ENCODE assay signal across 9 mouse cellular contexts in the genomic region with DNA sequence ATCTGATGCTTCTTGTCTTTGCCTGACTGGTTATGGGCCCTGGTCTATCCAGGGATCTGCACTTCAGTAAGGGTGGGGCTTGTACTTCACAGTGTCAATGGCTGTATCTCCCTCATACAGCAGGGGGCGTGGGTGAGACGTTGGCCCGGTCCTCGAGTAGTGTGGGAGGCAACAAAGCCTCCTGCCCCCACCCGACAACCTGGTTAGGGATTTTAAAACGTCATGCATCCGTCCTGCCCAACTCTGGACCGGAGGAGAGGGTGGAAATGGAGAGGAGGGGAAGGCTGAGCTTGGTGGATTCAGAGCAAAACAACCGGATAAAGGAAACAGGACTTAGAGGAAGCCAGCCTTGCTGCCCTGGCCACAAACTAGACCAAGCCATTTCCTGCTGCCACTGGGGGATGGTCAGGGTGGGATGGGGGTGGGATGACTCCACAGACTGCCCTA. TPM values are rescaled to one million over a fixed set of nuclear protein-coding genes. Genes with fewer than 3 reads are reported as not detected.
DNase-seq lines count a peak whose midpoint lies in the region; ATAC-seq and TF ChIP-seq lines count a peak whose summit lies in the region.
"Had no signal": no experiment of that assay in that cellular context is flagged by ENCODE, and none has a peak within 500 bp of the region (broad histone marks: within the 10 kb centered on the region; RNA-seq: fewer than 3 reads in every experiment).

No protein-coding gene starts in this region.

- peaks cover 10% of the 10 kb centered on the region for H3K36me3 ChIP-seq in ES-Bruce4 (ENCODE audit: control insufficient read depth, insufficient read depth, low read length, poor library complexity, severe bottlenecking)
- H3K36me3 ChIP-seq in forebrain, embryonic 15.5 days = peaks cover 29% of the 10 kb centered on the region
- peaks cover 19% of the 10 kb centered on the region for H3K36me3 ChIP-seq in neural tube, embryonic 14.5 days (ENCODE audit: control insufficient read depth, insufficient read depth, low read length)

- TF ChIP-seq EP300 in ES-Bruce4 (IDR thresholded peaks at IDR 0.05; ENCODE audit: insufficient read depth, low read depth, low read length) = no peak

- intact Hi-C loops in heart, postnatal 14 days (cut with DNase I) = loop anchor here (1.0 to 5.0 kb wide), 2 partner anchors 19 to 37 kb away; no protein-coding TSS in a partner anchor

- DNase-seq in heart, postnatal 14 days = peak; percentile 90 to 91
- peak; percentile 90 for DNase-seq in layer of hippocampus, adult 11-12 months (ENCODE audit: low spot score)
- DNase-seq in lung, adult 18-20 months = peak; percentile 92 to 94
- DNase-seq in testis, postnatal 14 days (ENCODE audit: low spot score) = peak; percentile 65

- H3K27me3 ChIP-seq in ES-Bruce4 (ENCODE audit: control insufficient read depth, insufficient read depth, low read length, poor library complexity, severe bottlenecking) = no peaks in the 10 kb centered on the region
- H3K27me3 ChIP-seq in forebrain, embryonic 15.5 days = no peaks in the 10 kb centered on the region
- no peaks in the 10 kb centered on the region for H3K27me3 ChIP-seq in neural tube, embryonic 14.5 days (ENCODE audit: control insufficient read depth, insufficient read depth, low read length)

- H3K4me2 ChIP-seq in forebrain, embryonic 15.5 days (replicated peaks) = no peak overlapping the region
- H3K4me2 ChIP-seq in neural tube, embryonic 14.5 days (ENCODE audit: low read depth, low read length) = no peak overlapping the region

- peaks cover 3% of the 10 kb centered on the region for H3K4me1 ChIP-seq in ES-Bruce4 (ENCODE audit: control insufficient read depth, insufficient read depth, low read length)
- H3K4me1 ChIP-seq in forebrain, embryonic 15.5 days = peaks cover 4% of the 10 kb centered on the region
- H3K4me1 ChIP-seq in neural tube, embryonic 14.5 days (ENCODE audit: control insufficient read depth, insufficient read depth, low read length) = no peaks in the 10 kb centered on the region

- H3K4me3 ChIP-seq in ES-Bruce4 (ENCODE audit: low read depth, low read length) = no peak overlapping the region
- H3K4me3 ChIP-seq in forebrain, embryonic 15.5 days = no peak overlapping the region
- no peak overlapping the region for H3K4me3 ChIP-seq in neural tube, embryonic 14.5 days (ENCODE audit: low read depth, low read length)

- TF ChIP-seq CTCF in ES-Bruce4 (IDR thresholded peaks at IDR 0.05; ENCODE audit: low read depth, low read length) = peak; percentile 87

- no peaks in the 10 kb centered on the region for H3K9me3 ChIP-seq in ES-Bruce4 (replicated peaks; ENCODE audit: control insufficient read depth, insufficient read depth, low read length, poor library complexity, severe bottlenecking)
- H3K9me3 ChIP-seq in forebrain, embryonic 15.5 days = no peaks in the 10 kb centered on the region
- no peaks in the 10 kb centered on the region for H3K9me3 ChIP-seq in neural tube, embryonic 14.5 days (ENCODE audit: control insufficient read depth, low read length)

- no peak overlapping the region for H3K27ac ChIP-seq in ES-Bruce4 (ENCODE audit: insufficient read depth, low read length)
- H3K27ac ChIP-seq in forebrain, embryonic 15.5 days (replicated peaks) = no peak overlapping the region
- no peak overlapping the region for H3K27ac ChIP-seq in neural tube, embryonic 14.5 days (ENCODE audit: low read depth, low read length)

- no peak for TF ChIP-seq POLR2A in ES-Bruce4 (IDR thresholded peaks at IDR 0.05; ENCODE audit: insufficient read depth, low read length)

- ATAC-seq in cerebellum, adult (ENCODE audit: insufficient number of reproducible peaks, low FRiP score, low TSS enrichment) = peak; percentile 72
- ATAC-seq in forebrain, embryonic 15.5 days (replicated peaks) = peak; percentile 86
- peak; percentile 60; the same call in 1 of the 2 replicates for ATAC-seq in neural tube, embryonic 14.5 days (ENCODE audit: low read depth)

- WGBS in forebrain, embryonic 15.5 days = 9% methylated on average over 9 of the region's 9 CpGs
- WGBS in neural tube, embryonic 14.5 days = 11% methylated on average over 9 of the region's 9 CpGs

- no peak overlapping the region for H3K9ac ChIP-seq in ES-Bruce4 (ENCODE audit: low read depth, poor library complexity, severe bottlenecking)
- H3K9ac ChIP-seq in forebrain, embryonic 15.5 days (replicated peaks) = no peak overlapping the region
- H3K9ac ChIP-seq in neural tube, embryonic 14.5 days (replicated peaks; ENCODE audit: low read depth, low read length) = no peak overlapping the region

RNA-seq across cellular contexts. Expression of a gene that starts 2.8 kb away (rescaled TPM):
- 1.2 and 1.6 TPM in 2 replicates for polyA plus RNA-seq in ES-Bruce4 (2011; ENCODE audit: insufficient read depth, insufficient read length, low read depth, missing spikeins)
- polyA plus RNA-seq in forebrain, embryonic 15.5 days (2015; fragmentation: Nextera tagmentation; extraction: Ambion mirVana) = 0.26 TPM in 1 of 2 replicates, not detected in the other
- not detected for total RNA-seq in heart, postnatal 14 days (2021)
- polyA plus RNA-seq in neural tube, embryonic 14.5 days (2014; fragmentation: Nextera tagmentation; extraction: Ambion mirVana) = not detected in 2 replicates
- polyA plus RNA-seq: gonadal fat pad, adult 2 months had no signal

RNA-seq across cellular contexts. Expression of a gene that starts 11.8 kb away (rescaled TPM):
- 0.49 and 0.68 TPM in 2 replicates for polyA plus RNA-seq in ES-Bruce4 (2011; ENCODE audit: insufficient read depth, insufficient read length, low read depth, missing spikeins)
- polyA plus RNA-seq in forebrain, embryonic 15.5 days (2015; fragmentation: Nextera tagmentation; extraction: Ambion mirVana) = 12.9 and 14.7 TPM in 2 replicates
- total RNA-seq in heart, postnatal 14 days (2021) = 10 to 100 TPM; 73.4 to 77.1 TPM
- polyA plus RNA-seq in neural tube, embryonic 14.5 days (2014; fragmentation: Nextera tagmentation; extraction: Ambion mirVana) = 12.7 and 17.0 TPM in 2 replicates

RNA-seq across cellular contexts. Expression of a gene that starts 20.5 kb away (rescaled TPM):
- polyA plus RNA-seq in ES-Bruce4 (2011; ENCODE audit: insufficient read depth, insufficient read length, low read depth, missing spikeins) = 13.0 and 15.3 TPM in 2 replicates
- polyA plus RNA-seq in forebrain, embryonic 15.5 days (2015; fragmentation: Nextera tagmentation; extraction: Ambion mirVana) = 44.8 and 51.4 TPM in 2 replicates
- 1 to 10 TPM; 6.4 to 8.7 TPM for total RNA-seq in heart, postnatal 14 days (2021)
- 49.6 and 54.8 TPM in 2 replicates for polyA plus RNA-seq in neural tube, embryonic 14.5 days (2014; fragmentation: Nextera tagmentation; extraction: Ambion mirVana)

RNA-seq across cellular contexts. Expression of a gene that starts 34.1 kb away (rescaled TPM):
- polyA plus RNA-seq in ES-Bruce4 (2011; ENCODE audit: insufficient read depth, insufficient read length, low read depth, missing spikeins) = 36.3 and 46.5 TPM in 2 replicates
- polyA plus RNA-seq in forebrain, embryonic 15.5 days (2015; fragmentation: Nextera tagmentation; extraction: Ambion mirVana) = 49.1 and 49.7 TPM in 2 replicates
- 1 to 10 TPM; 7.2 to 8.1 TPM for total RNA-seq in heart, postnatal 14 days (2021)
- polyA plus RNA-seq in neural tube, embryonic 14.5 days (2014; fragmentation: Nextera tagmentation; extraction: Ambion mirVana) = 53.6 and 66.3 TPM in 2 replicates

RNA-seq across cellular contexts. Expression of a gene that starts 38.6 kb away (rescaled TPM):
- not detected in 2 replicates for polyA plus RNA-seq in ES-Bruce4 (2011; ENCODE audit: insufficient read depth, insufficient read length, low read depth, missing spikeins)
- not detected in 2 replicates for polyA plus RNA-seq in forebrain, embryonic 15.5 days (2015; fragmentation: Nextera tagmentation; extraction: Ambion mirVana)
- total RNA-seq in heart, postnatal 14 days (2021) = not detected
- polyA plus RNA-seq in neural tube, embryonic 14.5 days (2014; fragmentation: Nextera tagmentation; extraction: Ambion mirVana) = not detected in 2 replicates
